Mouse (Mus musculus): ENCODE data around the gene 4930453N24Rik. TPM values are rescaled to one million over a fixed set of nuclear protein-coding genes. Genes with fewer than 3 reads are reported as not detected.

Gene 4930453N24Rik
- 16.3 TPM for polyA plus RNA-seq (2012; fragmentation: generic; extraction: Trizol)

DNA sequence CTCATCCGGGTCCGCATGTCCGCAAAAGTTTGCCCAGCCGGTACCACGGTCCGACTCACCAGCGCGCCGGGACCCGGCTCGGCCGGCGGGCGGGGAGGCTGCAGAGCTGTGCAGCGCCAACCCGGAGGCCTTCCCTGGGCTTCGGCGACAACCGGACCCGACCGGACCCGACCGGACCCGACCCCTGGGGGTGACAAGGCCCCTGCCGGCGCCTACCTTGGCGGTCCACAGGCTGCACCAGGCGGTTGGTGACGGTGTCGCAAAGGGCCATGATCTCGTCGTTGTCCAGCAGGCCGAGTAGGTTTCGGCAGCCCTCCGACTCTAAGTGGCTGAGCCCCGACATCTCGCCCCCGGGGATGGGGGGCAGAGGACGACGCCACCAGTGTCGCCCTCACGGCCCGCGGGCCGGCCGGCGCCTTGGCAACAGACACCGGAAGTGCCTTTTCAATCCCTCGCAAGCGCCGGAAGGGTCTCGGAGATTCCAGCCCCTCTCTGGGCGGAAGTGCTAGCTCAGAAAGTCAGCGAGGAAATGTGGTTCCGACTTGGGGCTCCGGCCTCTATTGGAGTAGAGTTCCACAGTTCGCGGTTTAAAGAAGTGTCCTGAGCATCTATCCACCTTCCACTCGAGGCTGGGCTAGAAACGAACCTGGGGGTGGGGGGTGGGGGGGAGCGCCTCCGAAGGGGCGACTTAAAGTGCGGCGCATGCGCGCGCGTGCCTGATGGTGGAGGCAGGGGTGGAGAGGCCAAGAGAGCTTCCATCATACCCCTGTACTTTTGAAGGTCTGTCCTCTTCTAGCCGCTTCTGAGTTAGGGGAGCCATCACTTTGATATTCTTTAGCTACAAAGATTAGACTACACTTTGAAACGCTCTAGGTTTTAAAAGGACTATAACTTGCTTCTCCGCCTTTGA, at the start of gene 4930453N24Rik:
Gene 4930453N24Rik (minus strand): TSS at position 641 of the 910 bp plus-strand sequence.
- Histone ChIP-seq H3K27me3 (ENCODE audit: control insufficient read depth, insufficient read depth, insufficient read length) (no peaks in the 10 kb centered on the region), H3K4me3 (peak within 1 kb of the TSS; percentile 59), H3K4me2 (ENCODE audit: low read depth) (peak within 1 kb of the TSS; percentile 70), H3K79me2 (ENCODE audit: control insufficient read depth, insufficient read depth) (peaks cover 29% of the 10 kb centered on the region), H3ac (ENCODE audit: control insufficient read depth, insufficient read length) (peak within 1 kb of the TSS; percentile 22), H3K36me3 (ENCODE audit: control insufficient read depth, insufficient read depth) (peaks cover 7% of the 10 kb centered on the region)
- TF ChIP-seq POLR2A (IDR thresholded peaks at IDR 0.05; ENCODE audit: insufficient read length, low read depth), result peak; percentile 76
- TF ChIP-seq REST (IDR thresholded peaks at IDR 0.05; ENCODE audit: insufficient read depth, insufficient read length), result no peak
- TF ChIP-seq POLR2AphosphoS2 (IDR thresholded peaks at IDR 0.05; ENCODE audit: insufficient read length, low read depth), result peak; percentile 83
- TF ChIP-seq SRF (IDR thresholded peaks at IDR 0.05; ENCODE audit: control insufficient read depth, insufficient read length, low read depth), result no peak

DNA sequence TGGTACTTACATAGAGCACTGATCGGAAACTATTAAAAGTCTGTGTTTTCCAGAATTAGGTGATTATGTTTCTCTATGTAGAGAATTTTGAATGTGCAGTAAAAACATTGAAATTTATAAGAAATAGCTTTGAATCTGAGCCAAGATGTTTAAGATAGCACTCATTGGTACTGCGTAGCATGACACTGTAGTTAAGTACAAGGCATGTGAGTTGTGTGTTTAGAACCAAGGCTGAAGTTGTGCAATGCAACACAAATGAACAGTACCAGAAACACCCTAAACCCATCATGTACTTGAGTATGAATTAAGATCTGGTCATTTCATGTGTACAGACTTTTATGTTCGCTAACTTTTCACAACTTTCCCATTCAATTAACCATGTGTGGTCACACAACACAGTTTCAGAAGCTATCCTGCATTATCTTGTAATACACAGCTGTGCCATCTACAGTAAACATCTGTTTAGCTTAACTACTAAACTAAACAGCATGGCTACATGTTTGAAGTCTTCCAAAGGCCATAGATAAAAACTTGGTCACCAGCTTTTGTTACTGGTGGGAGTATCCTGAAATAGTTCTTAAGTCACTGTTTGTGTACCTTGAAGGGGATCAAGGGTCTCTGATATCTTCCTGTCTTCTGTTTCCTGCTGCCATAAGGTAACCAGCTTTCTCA, 46.3 kb upstream of the 4930453N24Rik start:
- Histone ChIP-seq H3K36me3 (ENCODE audit: control insufficient read depth, insufficient read depth) (peaks cover 9% of the 10 kb centered on the region), H3K79me2 (ENCODE audit: control insufficient read depth, insufficient read depth) (no peaks in the 10 kb centered on the region), H3ac (ENCODE audit: control insufficient read depth, insufficient read length) (no peak overlapping the region), H3K4me2 (ENCODE audit: low read depth) (no peak overlapping the region), H3K27me3 (ENCODE audit: control insufficient read depth, insufficient read depth, insufficient read length) (no peaks in the 10 kb centered on the region), H3K4me3 (no peak overlapping the region)
- TF ChIP-seq MYOG (IDR thresholded peaks at IDR 0.05; ENCODE audit: control insufficient read depth in 1 of 3, insufficient read depth in 1 of 3, insufficient read length in 2 of 3, low read depth in 2 of 3) (no peak), REST (IDR thresholded peaks at IDR 0.05; ENCODE audit: insufficient read depth, insufficient read length) (no peak), CEBPB (IDR thresholded peaks at IDR 0.05; ENCODE audit: insufficient read depth, poor library complexity, severe bottlenecking) (no peak), SRF (IDR thresholded peaks at IDR 0.05; ENCODE audit: control insufficient read depth, insufficient read length, low read depth) (no peak), POLR2AphosphoS2 (IDR thresholded peaks at IDR 0.05; ENCODE audit: insufficient read length, low read depth) (no peak), MAX (IDR thresholded peaks at IDR 0.05; ENCODE audit: low read depth) (no peak), TCF3 (IDR thresholded peaks at IDR 0.05; ENCODE audit: insufficient read length, low read depth) (no peak), MYOD1 (IDR thresholded peaks at IDR 0.05; ENCODE audit: control insufficient read depth in 1 of 3, insufficient read length in 2 of 3, low read depth in 2 of 3) (no peak), POLR2A (IDR thresholded peaks at IDR 0.05; ENCODE audit: insufficient read length, low read depth) (no peak), USF1 (IDR thresholded peaks at IDR 0.05; ENCODE audit: low read depth) (no peak), E2F4 (IDR thresholded peaks at IDR 0.05; ENCODE audit: insufficient read depth) (no peak), TCF12 (IDR thresholded peaks at IDR 0.05; ENCODE audit: insufficient read depth, poor library complexity, severe bottlenecking) (no peak)

DNA sequence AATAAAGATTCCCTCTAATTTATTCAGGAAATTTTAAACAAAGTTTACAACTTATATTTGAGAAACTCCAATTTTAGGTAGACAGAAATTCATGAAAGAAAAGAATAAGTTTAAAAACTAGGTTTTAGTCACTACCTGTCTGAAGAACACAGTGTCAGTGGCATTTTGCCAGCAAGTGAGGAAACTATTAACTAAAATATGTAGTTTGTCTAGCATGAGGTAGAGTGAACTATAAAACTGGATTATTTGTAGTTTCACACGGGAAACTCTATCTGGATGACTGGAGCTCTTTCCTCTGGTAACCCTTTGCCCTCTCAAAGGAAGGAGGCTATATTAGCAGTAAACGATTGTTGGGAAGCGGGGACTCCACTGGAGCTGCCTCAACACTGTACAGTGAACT, 32.1 kb upstream of the 4930453N24Rik start:
- Histone ChIP-seq H3ac (ENCODE audit: control insufficient read depth, insufficient read length) (no peak overlapping the region), H3K79me2 (ENCODE audit: control insufficient read depth, insufficient read depth) (peaks cover 3% of the 10 kb centered on the region), H3K4me2 (ENCODE audit: low read depth) (no peak overlapping the region), H3K4me3 (no peak overlapping the region), H3K36me3 (ENCODE audit: control insufficient read depth, insufficient read depth) (no peaks in the 10 kb centered on the region), H3K27me3 (ENCODE audit: control insufficient read depth, insufficient read depth, insufficient read length) (no peaks in the 10 kb centered on the region)
- TF ChIP-seq E2F4 (IDR thresholded peaks at IDR 0.05; ENCODE audit: insufficient read depth), result no peak
- no peak for TF ChIP-seq TCF12 (IDR thresholded peaks at IDR 0.05; ENCODE audit: insufficient read depth, poor library complexity, severe bottlenecking)
- TF ChIP-seq MYOG (IDR thresholded peaks at IDR 0.05; ENCODE audit: control insufficient read depth in 1 of 3, insufficient read depth in 1 of 3, insufficient read length in 2 of 3, low read depth in 2 of 3), result no peak

DNA sequence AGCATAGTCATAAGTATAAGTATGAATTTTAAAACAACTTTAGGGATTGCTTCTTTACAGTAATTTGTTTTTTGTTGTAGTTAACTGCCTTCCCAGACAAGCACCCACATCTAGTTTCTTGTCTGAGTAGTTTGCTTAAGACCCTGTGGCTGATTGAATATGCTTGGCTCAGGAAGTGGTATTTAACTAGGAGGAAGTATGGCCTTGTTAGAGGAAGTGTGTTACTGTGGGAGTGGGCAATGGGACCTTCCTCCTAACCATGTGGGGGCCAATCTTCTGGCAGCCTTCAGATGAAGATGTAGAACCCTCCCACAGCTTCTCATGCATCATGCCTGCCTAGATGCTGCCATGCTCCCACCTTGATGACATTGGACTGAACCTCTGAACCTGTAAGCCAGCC, 30.7 kb upstream of the 4930453N24Rik start:
- TF ChIP-seq POLR2AphosphoS2 (IDR thresholded peaks at IDR 0.05; ENCODE audit: insufficient read length, low read depth) (no peak), TCF12 (IDR thresholded peaks at IDR 0.05; ENCODE audit: insufficient read depth, poor library complexity, severe bottlenecking) (no peak), TCF3 (IDR thresholded peaks at IDR 0.05; ENCODE audit: insufficient read length, low read depth) (no peak), E2F4 (IDR thresholded peaks at IDR 0.05; ENCODE audit: insufficient read depth) (no peak), USF1 (IDR thresholded peaks at IDR 0.05; ENCODE audit: low read depth) (no peak)
- H3K79me2 ChIP-seq (ENCODE audit: control insufficient read depth, insufficient read depth), result peaks cover 8% of the 10 kb centered on the region
- no peak overlapping the region for H3K4me3 ChIP-seq
- no peak overlapping the region for H3ac ChIP-seq (ENCODE audit: control insufficient read depth, insufficient read length)
- no peak overlapping the region for H3K4me2 ChIP-seq (ENCODE audit: low read depth)
- no peaks in the 10 kb centered on the region for H3K36me3 ChIP-seq (ENCODE audit: control insufficient read depth, insufficient read depth)
- no peaks in the 10 kb centered on the region for H3K27me3 ChIP-seq (ENCODE audit: control insufficient read depth, insufficient read depth, insufficient read length)

DNA sequence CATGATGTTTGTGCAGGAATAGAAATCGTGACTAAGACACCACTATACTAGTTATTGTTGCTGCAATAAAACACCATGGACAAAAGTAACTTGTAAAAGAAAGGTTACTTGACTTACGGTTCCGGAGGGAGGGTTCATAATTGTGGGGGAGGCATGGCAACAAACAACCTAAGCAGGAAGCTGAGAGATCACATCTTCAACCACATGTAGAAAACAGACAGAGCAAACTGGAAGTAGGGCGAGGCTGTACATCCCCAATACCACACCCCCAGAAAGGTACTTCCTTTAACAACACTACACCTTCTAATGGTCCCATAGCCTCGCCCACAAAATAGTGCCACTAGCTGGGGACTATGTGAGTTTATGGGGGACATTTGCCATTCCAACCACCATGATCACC, 29.4 kb upstream of the 4930453N24Rik start:
- H3K4me2 ChIP-seq (ENCODE audit: low read depth), result no peak overlapping the region
- no peaks in the 10 kb centered on the region for H3K27me3 ChIP-seq (ENCODE audit: control insufficient read depth, insufficient read depth, insufficient read length)
- H3K4me3 ChIP-seq, result no peak overlapping the region
- no peaks in the 10 kb centered on the region for H3K36me3 ChIP-seq (ENCODE audit: control insufficient read depth, insufficient read depth)
- TF ChIP-seq TCF12 (IDR thresholded peaks at IDR 0.05; ENCODE audit: insufficient read depth, poor library complexity, severe bottlenecking), result no peak
- TF ChIP-seq POLR2A (IDR thresholded peaks at IDR 0.05; ENCODE audit: insufficient read length, low read depth), result no peak
- TF ChIP-seq SRF (IDR thresholded peaks at IDR 0.05; ENCODE audit: control insufficient read depth, insufficient read length, low read depth), result no peak
- no peak for TF ChIP-seq E2F4 (IDR thresholded peaks at IDR 0.05; ENCODE audit: insufficient read depth)
- TF ChIP-seq MYOG (IDR thresholded peaks at IDR 0.05; ENCODE audit: control insufficient read depth in 1 of 3, insufficient read depth in 1 of 3, insufficient read length in 2 of 3, low read depth in 2 of 3), result no peak
- TF ChIP-seq TCF3 (IDR thresholded peaks at IDR 0.05; ENCODE audit: insufficient read length, low read depth), result no peak
- no peak for TF ChIP-seq CEBPB (IDR thresholded peaks at IDR 0.05; ENCODE audit: insufficient read depth, poor library complexity, severe bottlenecking)
- no peak for TF ChIP-seq POLR2AphosphoS2 (IDR thresholded peaks at IDR 0.05; ENCODE audit: insufficient read length, low read depth)
- TF ChIP-seq REST (IDR thresholded peaks at IDR 0.05; ENCODE audit: insufficient read depth, insufficient read length), result no peak
- TF ChIP-seq MAX (IDR thresholded peaks at IDR 0.05; ENCODE audit: low read depth), result no peak
- no peak for TF ChIP-seq MYOD1 (IDR thresholded peaks at IDR 0.05; ENCODE audit: control insufficient read depth in 1 of 3, insufficient read length in 2 of 3, low read depth in 2 of 3)
- no peak for TF ChIP-seq USF1 (IDR thresholded peaks at IDR 0.05; ENCODE audit: low read depth)
- peaks cover 8% of the 10 kb centered on the region for H3K79me2 ChIP-seq (ENCODE audit: control insufficient read depth, insufficient read depth)
- no peak overlapping the region for H3ac ChIP-seq (ENCODE audit: control insufficient read depth, insufficient read length)

Data from myocyte (in vitro differentiated cells).